Mouse (Mus musculus) hindbrain, embryonic 10.5 days (tissue): ENCODE measurements around the gene Gria2. TPM values are rescaled to one million over a fixed set of nuclear protein-coding genes. Genes with fewer than 3 reads are reported as not detected.

Source experiments
- polyA plus RNA-seq: library from polyadenylated mRNA; unstranded; fragments of >200 nt; fragmentation: Nextera tagmentation; extraction: Ambion mirVana; gene quantifications from 2 replicates; pipeline ENCODE4 v1.2.1, GENCODE M21; 2016

The Gria2 gene
- polyA plus RNA-seq, 1 experiment from 2014 or later, result 9.9 TPM

Other genes starting within 250 kb of the Gria2 start
- 7.6 and 8.5 TPM in 2 replicates for gene Glrb, start 110.8 kb upstream of the Gria2 start, polyA plus RNA-seq
- gene Pdgfc, start 233.6 kb upstream of the Gria2 start, polyA plus RNA-seq, result 12.8 and 14.1 TPM in 2 replicates